Mouse (Mus musculus) right cerebral cortex, adult 18-20 months (tissue): ENCODE data around the gene Gng11.
A peak's percentile ranks its signal among the peaks of the same experiment; 100 is the strongest.

Experiments
- DNase-seq: peaks from one replicate; pipeline ENCODE4 v3.0.0; 2022; ENCODE audit warnings: mixed read lengths

Gene Gng11

GRCm38 (mm10) chr6:4003890-4004306 lies at the start of gene Gng11:
Gene Gng11 (plus strand): TSS chr6:4003904.
- peak; percentile 7 for DNase-seq

DNA sequence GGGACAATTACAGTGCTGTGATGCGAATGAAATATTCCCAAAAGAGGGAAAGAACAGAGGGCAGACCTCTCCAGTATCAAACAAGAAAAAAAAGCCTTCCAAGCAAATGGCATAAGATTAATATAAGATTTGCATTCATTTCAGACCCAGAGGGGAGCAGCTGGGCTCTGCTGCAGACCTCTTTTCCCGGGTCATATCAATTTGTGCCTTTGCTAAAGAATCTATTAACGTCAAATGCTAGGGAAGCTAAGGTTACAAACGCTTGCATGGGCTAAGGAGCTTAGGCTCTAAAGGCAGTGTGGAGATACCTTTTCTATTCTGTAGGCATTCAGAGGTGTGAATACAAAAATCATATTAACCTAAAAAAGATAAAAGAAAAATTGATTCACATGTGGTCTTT lies 48.7 kb upstream of the Gng11 start:
- no peak for DNase-seq

DNA sequence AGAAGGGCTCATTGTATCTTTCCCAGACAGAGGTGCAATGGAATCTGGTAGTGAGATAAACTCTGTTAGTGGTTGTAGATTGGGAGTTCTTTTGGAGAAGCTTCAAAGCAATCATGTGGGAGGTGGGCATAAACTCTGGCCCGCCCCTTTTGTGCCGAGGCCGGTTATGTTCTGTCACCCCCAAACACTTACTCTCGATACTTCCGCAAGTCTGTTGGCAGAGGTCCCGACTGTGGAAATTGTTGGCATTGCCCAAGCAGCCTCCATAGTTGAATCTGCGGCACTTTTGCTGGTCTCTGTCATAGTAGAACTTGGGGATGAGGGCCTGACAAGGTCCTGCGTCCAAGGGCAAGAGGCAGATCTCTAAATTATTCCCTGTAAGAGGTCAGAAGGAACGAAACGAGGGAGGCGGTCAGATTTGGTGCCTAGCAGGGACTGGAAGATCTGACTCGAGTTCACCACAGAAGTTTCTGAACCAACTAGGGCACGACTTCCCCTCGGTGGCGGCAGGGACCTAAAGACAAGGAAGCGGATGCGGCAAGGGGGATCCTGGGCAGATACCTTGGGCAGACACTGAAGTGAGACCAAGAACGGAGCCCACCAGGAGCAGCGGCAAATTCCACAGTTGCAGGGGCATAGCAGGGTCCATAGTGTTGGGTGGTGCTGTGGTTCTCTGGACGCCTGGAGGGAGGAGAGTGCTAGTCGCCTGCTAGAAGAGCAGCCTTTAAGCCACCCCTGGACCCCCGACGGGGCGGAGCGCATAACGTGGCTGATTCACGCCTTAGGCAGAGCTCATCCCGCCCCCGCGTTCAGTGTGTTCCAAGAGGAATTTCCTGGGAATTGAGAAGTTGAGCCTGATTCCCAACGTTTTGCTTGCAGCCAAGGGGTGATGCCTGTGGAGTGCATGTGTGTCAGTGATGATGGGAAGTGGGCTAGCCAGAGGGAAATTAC lies 35.8 kb upstream of the Gng11 start:
- DNase-seq = peak; percentile 9

GRCm38 (mm10) chr6:3973679-3974078 lies 30.0 kb upstream of the Gng11 start:
- no peak for DNase-seq

- no peak for DNase-seq
Measured at GRCm38 (mm10) chr6:3982661-3983284, 20.9 kb upstream of the Gng11 start.

GRCm38 (mm10) chr6:3988750-3989149 lies 15.0 kb upstream of the Gng11 start, which contains the start of gene Tfpi2:
Gene Tfpi2 (minus strand): TSS chr6:3988919.
- no peak for DNase-seq

GRCm38 (mm10) chr6:3993492-3993891 lies 10.2 kb upstream of the Gng11 start, which contains the start of gene Gngt1:
Gene Gngt1 (plus strand): TSS chr6:3993792.
- DNase-seq = no peak

- no peak for DNase-seq
Measured at GRCm38 (mm10) chr6:3998089-3998488, 5.6 kb upstream of the Gng11 start.

- DNase-seq = no peak
Measured at GRCm38 (mm10) chr6:3999296-3999695, 4.4 kb upstream of the Gng11 start.

DNA sequence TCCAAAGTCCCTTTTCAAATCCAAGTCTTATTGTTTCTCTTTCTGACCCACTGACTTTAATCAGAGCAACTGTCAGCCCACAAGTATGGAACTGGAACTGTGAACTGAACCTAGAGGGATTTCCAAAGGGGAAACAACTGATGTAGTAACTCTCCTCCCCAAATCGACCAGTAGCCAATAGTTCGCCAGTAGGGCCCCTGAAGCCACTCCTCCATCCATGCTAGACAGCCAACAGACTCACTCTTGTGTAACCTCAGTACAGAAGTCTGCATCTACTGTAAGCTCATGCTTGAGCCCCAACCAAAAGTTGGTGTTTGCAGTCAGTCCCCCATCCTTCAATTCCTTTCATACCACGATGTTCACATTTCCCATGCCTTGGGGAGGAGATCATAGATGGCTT lies 3.0 kb upstream of the Gng11 start:
- no peak for DNase-seq

- DNase-seq = no peak
Measured at GRCm38 (mm10) chr6:4003445-4003844, 259 bp upstream of the Gng11 start.

- DNase-seq = no peak
Measured at GRCm38 (mm10) chr6:4004808-4005207, 1.1 kb downstream of the Gng11 start.

DNA sequence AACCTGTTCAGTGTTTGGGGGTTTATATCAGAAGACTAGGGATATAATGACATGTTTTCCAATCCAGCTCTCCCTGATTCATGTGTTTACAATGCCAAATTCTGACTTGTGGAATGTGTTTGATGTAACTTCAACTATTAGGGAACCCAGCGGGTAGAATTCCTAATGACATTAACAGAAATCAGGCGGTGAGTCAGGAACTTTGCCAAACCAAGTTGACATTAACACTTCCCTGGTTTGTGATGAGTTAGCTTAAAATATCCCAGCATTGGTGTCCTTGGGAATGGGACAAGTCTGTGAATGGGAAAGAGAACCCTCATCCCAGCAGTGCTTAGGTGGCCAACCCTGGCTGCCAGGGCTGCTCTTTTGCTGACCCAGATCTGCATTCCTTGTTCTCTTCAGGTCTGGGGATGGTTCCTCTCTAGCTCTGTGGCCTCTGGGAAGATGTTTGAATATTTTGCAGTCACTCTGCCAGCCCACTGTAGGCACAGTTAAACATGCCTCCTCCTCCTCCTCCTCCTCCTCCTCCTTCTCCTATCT lies 4.9 kb downstream of the Gng11 start:
- DNase-seq = no peak

GRCm38 (mm10) chr6:4009548-4009947 lies 5.8 kb downstream of the Gng11 start:
- DNase-seq = no peak

GRCm38 (mm10) chr6:4022645-4023044 lies 18.9 kb downstream of the Gng11 start:
- DNase-seq = no peak

DNA sequence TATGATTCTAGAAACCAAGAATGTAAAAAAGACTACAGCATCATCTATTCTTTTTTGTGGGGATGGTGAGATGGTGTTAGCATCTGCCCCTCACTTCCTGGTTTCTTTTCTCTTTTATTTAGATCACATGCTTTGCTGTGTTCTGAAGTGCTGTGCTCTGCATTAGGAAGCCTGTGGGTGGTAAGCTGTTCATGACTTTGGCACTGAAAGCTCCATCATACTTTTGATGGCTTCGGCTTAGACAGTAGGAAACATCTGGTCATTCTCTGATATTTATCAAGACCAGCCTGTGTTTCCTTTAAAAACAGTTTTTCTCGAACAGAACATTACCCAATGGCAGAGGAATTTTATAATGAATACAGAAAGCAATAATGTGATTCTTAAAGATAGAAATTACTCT lies 22.7 kb downstream of the Gng11 start:
- no peak for DNase-seq

GRCm38 (mm10) chr6:4030956-4031355 lies 27.3 kb downstream of the Gng11 start:
- DNase-seq = no peak

- no peak for DNase-seq
Measured at GRCm38 (mm10) chr6:4041821-4042220, 38.1 kb downstream of the Gng11 start.

- DNase-seq = no peak
Measured at GRCm38 (mm10) chr6:4047200-4047599, 43.5 kb downstream of the Gng11 start.

- DNase-seq = no peak
Measured at GRCm38 (mm10) chr6:4052843-4053242, 49.1 kb downstream of the Gng11 start.

- DNase-seq = no peak
Measured at GRCm38 (mm10) chr6:4054387-4054786, 50.7 kb downstream of the Gng11 start.
